Mouse (Mus musculus): Measurements from ENCODE around the gene Dis3l. TPM values are rescaled to one million over a fixed set of nuclear protein-coding genes. Genes with fewer than 3 reads are reported as not detected.

Gene Dis3l
- polyA plus RNA-seq (2015; fragmentation: Nextera tagmentation; extraction: Ambion mirVana) = 17.6 and 20.4 TPM in 2 replicates

GRCm38 (mm10) chr9:64341254-64341566, at the start of gene Dis3l:
Gene Dis3l, minus strand, starts transcription at chr9:64341288.
- peak within 1 kb of the TSS; percentile 100 for H3K9ac ChIP-seq (ENCODE audit: low read length)
- WGBS = 7% methylated on average over 16 of the region's 16 CpGs
- H3K27ac ChIP-seq (ENCODE audit: low read length) = peak within 1 kb of the TSS; percentile 99
- H3K27me3 ChIP-seq (ENCODE audit: control insufficient read depth, insufficient read depth, low read length) = no peaks in the 10 kb centered on the region
- H3K4me3 ChIP-seq (replicated peaks; ENCODE audit: low read length) = peak within 1 kb of the TSS; percentile 77
- peak within 1 kb of the TSS; percentile 59 for H3K4me2 ChIP-seq (ENCODE audit: low read depth, low read length)
- ATAC-seq (ENCODE audit: insufficient read depth, low FRiP score) = no peak; the same call in 1 of the 2 replicates
- H3K9me3 ChIP-seq (replicated peaks; ENCODE audit: control insufficient read depth, low read length) = no peaks in the 10 kb centered on the region
- H3K36me3 ChIP-seq (ENCODE audit: control insufficient read depth, insufficient read depth, low read length) = no peaks in the 10 kb centered on the region
- peaks cover 8% of the 10 kb centered on the region for H3K4me1 ChIP-seq (ENCODE audit: control insufficient read depth, insufficient read depth, low read length)

GRCm38 (mm10) chr9:64389576-64390292, 48.6 kb upstream of the Dis3l start:
- Histone ChIP-seq H3K4me3 (replicated peaks; ENCODE audit: low read length) (no peak overlapping the region), H3K27me3 (ENCODE audit: control insufficient read depth, insufficient read depth, low read length) (peaks cover 34% of the 10 kb centered on the region), H3K9ac (ENCODE audit: low read length) (no peak overlapping the region), H3K9me3 (replicated peaks; ENCODE audit: control insufficient read depth, low read length) (no peaks in the 10 kb centered on the region), H3K36me3 (ENCODE audit: control insufficient read depth, insufficient read depth, low read length) (no peaks in the 10 kb centered on the region), H3K4me1 (ENCODE audit: control insufficient read depth, insufficient read depth, low read length) (peaks cover 9% of the 10 kb centered on the region), H3K27ac (ENCODE audit: low read length) (no peak overlapping the region), H3K4me2 (ENCODE audit: low read depth, low read length) (no peak overlapping the region)
- no peak for ATAC-seq (ENCODE audit: insufficient read depth, low FRiP score)
- 53% methylated on average over 7 of the region's 7 CpGs for WGBS

- Histone ChIP-seq H3K4me3 (replicated peaks; ENCODE audit: low read length) (peak overlapping the region; percentile 58), H3K27ac (ENCODE audit: low read length) (no peak overlapping the region), H3K4me1 (ENCODE audit: control insufficient read depth, insufficient read depth, low read length) (peaks cover 9% of the 10 kb centered on the region), H3K9ac (ENCODE audit: low read length) (peak overlapping the region; percentile 66; the same call in 1 of the 2 replicates), H3K4me2 (ENCODE audit: low read depth, low read length) (peak overlapping the region; percentile 99), H3K36me3 (ENCODE audit: control insufficient read depth, insufficient read depth, low read length) (no peaks in the 10 kb centered on the region), H3K9me3 (replicated peaks; ENCODE audit: control insufficient read depth, low read length) (no peaks in the 10 kb centered on the region), H3K27me3 (ENCODE audit: control insufficient read depth, insufficient read depth, low read length) (peaks cover 41% of the 10 kb centered on the region)
- no peak for ATAC-seq (ENCODE audit: insufficient read depth, low FRiP score)
- WGBS = 2% methylated on average over 45 of the region's 45 CpGs
Observed at GRCm38 (mm10) chr9:64386466-64387211, 45.6 kb upstream of the Dis3l start.

- H3K9ac ChIP-seq (ENCODE audit: low read length) = peak within 1 kb of the TSS; percentile 66
- H3K4me2 ChIP-seq (ENCODE audit: low read depth, low read length) = peak within 1 kb of the TSS; percentile 99
- peak; percentile 47 for ATAC-seq (ENCODE audit: insufficient read depth, low FRiP score)
- no peaks in the 10 kb centered on the region for H3K36me3 ChIP-seq (ENCODE audit: control insufficient read depth, insufficient read depth, low read length)
- peaks cover 41% of the 10 kb centered on the region for H3K27me3 ChIP-seq (ENCODE audit: control insufficient read depth, insufficient read depth, low read length)
- H3K4me1 ChIP-seq (ENCODE audit: control insufficient read depth, insufficient read depth, low read length) = peaks cover 9% of the 10 kb centered on the region
- peak within 1 kb of the TSS; percentile 58 for H3K4me3 ChIP-seq (replicated peaks; ENCODE audit: low read length)
- WGBS = under 1% methylated on average over 89 of the region's 93 CpGs
- no peak within 1 kb of the TSS for H3K27ac ChIP-seq (ENCODE audit: low read length)
- no peaks in the 10 kb centered on the region for H3K9me3 ChIP-seq (replicated peaks; ENCODE audit: control insufficient read depth, low read length)
Observed at GRCm38 (mm10) chr9:64385511-64386465, 44.7 kb upstream of the Dis3l start, which contains the start of gene Megf11. Gene Megf11, plus strand, starts transcription at chr9:64385626.

- WGBS = 38% methylated on average over 10 of the region's 10 CpGs
- H3K4me3 ChIP-seq (replicated peaks; ENCODE audit: low read length) = no peak overlapping the region
- H3K27ac ChIP-seq (ENCODE audit: low read length) = no peak overlapping the region
- H3K9me3 ChIP-seq (replicated peaks; ENCODE audit: control insufficient read depth, low read length) = no peaks in the 10 kb centered on the region; the same call in 1 of the 2 replicates
- H3K36me3 ChIP-seq (ENCODE audit: control insufficient read depth, insufficient read depth, low read length) = no peaks in the 10 kb centered on the region
- H3K27me3 ChIP-seq (ENCODE audit: control insufficient read depth, insufficient read depth, low read length) = peaks cover 39% of the 10 kb centered on the region
- peaks cover 9% of the 10 kb centered on the region for H3K4me1 ChIP-seq (ENCODE audit: control insufficient read depth, insufficient read depth, low read length)
- ATAC-seq (ENCODE audit: insufficient read depth, low FRiP score) = peak; percentile 56
- H3K4me2 ChIP-seq (ENCODE audit: low read depth, low read length) = no peak overlapping the region
- no peak overlapping the region for H3K9ac ChIP-seq (ENCODE audit: low read length)
Observed at GRCm38 (mm10) chr9:64383021-64383788, 42.1 kb upstream of the Dis3l start.

- no peak overlapping the region for H3K4me2 ChIP-seq (ENCODE audit: low read depth, low read length)
- H3K27ac ChIP-seq (ENCODE audit: low read length) = no peak overlapping the region
- 71% methylated on average over 2 of the region's 2 CpGs for WGBS
- no peak for ATAC-seq (ENCODE audit: insufficient read depth, low FRiP score)
- no peaks in the 10 kb centered on the region; the same call in 1 of the 2 replicates for H3K9me3 ChIP-seq (replicated peaks; ENCODE audit: control insufficient read depth, low read length)
- no peaks in the 10 kb centered on the region for H3K4me1 ChIP-seq (ENCODE audit: control insufficient read depth, insufficient read depth, low read length)
- H3K4me3 ChIP-seq (replicated peaks; ENCODE audit: low read length) = no peak overlapping the region
- H3K9ac ChIP-seq (ENCODE audit: low read length) = no peak overlapping the region
- H3K27me3 ChIP-seq (ENCODE audit: control insufficient read depth, insufficient read depth, low read length) = no peaks in the 10 kb centered on the region
- no peaks in the 10 kb centered on the region for H3K36me3 ChIP-seq (ENCODE audit: control insufficient read depth, insufficient read depth, low read length)
Observed at GRCm38 (mm10) chr9:64376380-64376779, 35.3 kb upstream of the Dis3l start.

GRCm38 (mm10) chr9:64371305-64371819, 30.3 kb upstream of the Dis3l start:
- no peak overlapping the region for H3K4me2 ChIP-seq (ENCODE audit: low read depth, low read length)
- no peak overlapping the region for H3K9ac ChIP-seq (ENCODE audit: low read length)
- H3K4me1 ChIP-seq (ENCODE audit: control insufficient read depth, insufficient read depth, low read length) = no peaks in the 10 kb centered on the region
- WGBS = 51% methylated on average over 11 of the region's 11 CpGs
- no peak for ATAC-seq (ENCODE audit: insufficient read depth, low FRiP score)
- H3K27me3 ChIP-seq (ENCODE audit: control insufficient read depth, insufficient read depth, low read length) = no peaks in the 10 kb centered on the region
- H3K27ac ChIP-seq (ENCODE audit: low read length) = no peak overlapping the region
- no peak overlapping the region for H3K4me3 ChIP-seq (replicated peaks; ENCODE audit: low read length)
- no peaks in the 10 kb centered on the region for H3K36me3 ChIP-seq (ENCODE audit: control insufficient read depth, insufficient read depth, low read length)
- no peaks in the 10 kb centered on the region for H3K9me3 ChIP-seq (replicated peaks; ENCODE audit: control insufficient read depth, low read length)

GRCm38 (mm10) chr9:64369871-64370270, 28.8 kb upstream of the Dis3l start:
- H3K36me3 ChIP-seq (ENCODE audit: control insufficient read depth, insufficient read depth, low read length) = no peaks in the 10 kb centered on the region
- no peak overlapping the region for H3K4me3 ChIP-seq (replicated peaks; ENCODE audit: low read length)
- no peaks in the 10 kb centered on the region for H3K4me1 ChIP-seq (ENCODE audit: control insufficient read depth, insufficient read depth, low read length)
- H3K27ac ChIP-seq (ENCODE audit: low read length) = no peak overlapping the region
- H3K4me2 ChIP-seq (ENCODE audit: low read depth, low read length) = no peak overlapping the region
- no peak overlapping the region for H3K9ac ChIP-seq (ENCODE audit: low read length)
- WGBS = 50% methylated on average over 7 of the region's 7 CpGs
- no peak for ATAC-seq (ENCODE audit: insufficient read depth, low FRiP score)
- no peaks in the 10 kb centered on the region for H3K9me3 ChIP-seq (replicated peaks; ENCODE audit: control insufficient read depth, low read length)
- H3K27me3 ChIP-seq (ENCODE audit: control insufficient read depth, insufficient read depth, low read length) = no peaks in the 10 kb centered on the region

All from stomach, embryonic 16.5 days (tissue).